Mouse (Mus musculus) olfactory bulb, adult 2 months (tissue): Measurements from ENCODE around the gene Arl6ip4. TPM values are rescaled to one million over a fixed set of nuclear protein-coding genes. Genes with fewer than 3 reads are reported as not detected.

ENCODE experiments used
- H3K27ac ChIP-seq: fragments of 200-500 bp; 2 replicates; pipeline ENCODE4 v1.5.1; 2012; ENCODE audit warnings: low read depth, low read length; ENCODE audit not compliant: insufficient read depth
- H3K4me1 ChIP-seq: fragments of 200-500 bp; 2 replicates; pipeline ENCODE4 v1.6.1; 2012; ENCODE audit warnings: low read length; ENCODE audit not compliant: control insufficient read depth, insufficient read depth
- H3K4me3 ChIP-seq: fragments of 200-500 bp; 2 replicates; pipeline ENCODE4 v1.5.1; 2012; ENCODE audit warnings: mild to moderate bottlenecking, low read depth, low read length, moderate library complexity; ENCODE audit not compliant: insufficient read depth
- CTCF ChIP-seq: fragments of 200-500 bp; IDR thresholded peaks from 2 replicates; pipeline ENCODE4 v1.5.1; 2012; ENCODE audit warnings: low read depth, mild to moderate bottlenecking, low read length, moderate library complexity; ENCODE audit not compliant: insufficient read depth
- POLR2A ChIP-seq: fragments of 200-500 bp; IDR thresholded peaks from 2 replicates; pipeline ENCODE4 v1.6.1; 2012; ENCODE audit warnings: mild to moderate bottlenecking, low read depth, low read length, moderate library complexity; ENCODE audit not compliant: insufficient read depth
- WGBS: fragments of 180-500 bp; shearing (Covaris S2); methylation state at CpG from one replicate; pipeline ENCODE4 v1.1.7; 2018; 5-methylcytosine and 5-hydroxymethylcytosine counted together
- polyA plus RNA-seq: library from polyadenylated mRNA; stranded (reverse); fragments of >200 nt; gene quantifications from 2 replicates; pipeline ENCODE4 v1.2.4, GENCODE M21; 2012; ENCODE audit warnings: low replicate concordance; ENCODE audit not compliant: missing spikeins, insufficient read depth, insufficient read length

Arl6ip4 gene
- polyA plus RNA-seq, 1 experiment = not detected

- no peaks in the 10 kb centered on the region for H3K4me1 ChIP-seq
- TF ChIP-seq CTCF (no peak), POLR2A (no peak)
- no peak overlapping the region for H3K4me3 ChIP-seq
- 88% methylated on average over 3 of the region's 3 CpGs for WGBS
- H3K27ac ChIP-seq = no peak overlapping the region
These were observed 12.9 kb upstream of the Arl6ip4 start for GRCm38 (mm10) chr5:124103020-124103419.

GRCm38 (mm10) chr5:124103552-124103951, 12.3 kb upstream of the Arl6ip4 start:
- no peaks in the 10 kb centered on the region for H3K4me1 ChIP-seq
- TF ChIP-seq CTCF (no peak), POLR2A (no peak)
- no peak overlapping the region for H3K4me3 ChIP-seq
- 96% methylated on average over 9 of the region's 9 CpGs for WGBS
- no peak overlapping the region for H3K27ac ChIP-seq

- Histone ChIP-seq H3K4me1 (peaks cover 28% of the 10 kb centered on the region), H3K27ac (peak overlapping the region; percentile 30; the same call in 1 of the 2 replicates), H3K4me3 (peak overlapping the region; percentile 98)
- TF ChIP-seq POLR2A (no peak), CTCF (peak; percentile 64; the same call in 1 of the 2 replicates)
- WGBS = 14% methylated on average over 17 of the region's 17 CpGs
These were observed 4.7 kb upstream of the Arl6ip4 start for GRCm38 (mm10) chr5:124111077-124111741.

GRCm38 (mm10) chr5:124111742-124112497, 4.0 kb upstream of the Arl6ip4 start, which contains the start of gene Ogfod2:
Gene Ogfod2, plus strand, starts transcription at chr5:124112297.
- Histone ChIP-seq H3K4me1 (peaks cover 33% of the 10 kb centered on the region), H3K27ac (peak within 1 kb of the TSS; percentile 99), H3K4me3 (peak within 1 kb of the TSS; percentile 98)
- TF ChIP-seq POLR2A (peak; percentile 35; the same call in 1 of the 2 replicates), CTCF (no peak)
- WGBS = under 1% methylated on average over 66 of the region's 66 CpGs

DNA sequence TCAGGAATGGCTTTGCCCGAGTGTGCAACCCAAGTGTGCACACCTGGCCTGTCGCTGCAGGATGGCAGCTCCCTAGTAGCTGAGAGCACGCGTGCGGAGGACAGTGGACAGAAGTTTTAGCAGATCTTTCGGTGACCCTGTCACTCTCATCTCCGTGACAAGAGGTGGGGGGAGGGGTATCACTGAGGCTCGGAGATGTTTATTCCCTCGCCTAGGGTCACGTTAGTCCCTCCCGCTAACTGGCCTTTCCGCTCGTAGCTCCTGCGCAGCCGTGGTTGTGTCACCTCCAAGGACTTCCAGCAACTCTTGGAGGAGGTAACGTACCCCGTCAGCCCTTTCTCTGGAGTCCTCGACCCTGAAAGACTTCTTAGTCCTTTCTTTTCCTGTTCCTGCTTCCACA, 3.4 kb upstream of the Arl6ip4 start:
- WGBS = under 1% methylated on average over 18 of the region's 18 CpGs
- TF ChIP-seq CTCF (no peak), POLR2A (no peak)
- peak overlapping the region; percentile 98 for H3K4me3 ChIP-seq
- H3K4me1 ChIP-seq = peaks cover 40% of the 10 kb centered on the region
- peak overlapping the region; percentile 50 for H3K27ac ChIP-seq

DNA sequence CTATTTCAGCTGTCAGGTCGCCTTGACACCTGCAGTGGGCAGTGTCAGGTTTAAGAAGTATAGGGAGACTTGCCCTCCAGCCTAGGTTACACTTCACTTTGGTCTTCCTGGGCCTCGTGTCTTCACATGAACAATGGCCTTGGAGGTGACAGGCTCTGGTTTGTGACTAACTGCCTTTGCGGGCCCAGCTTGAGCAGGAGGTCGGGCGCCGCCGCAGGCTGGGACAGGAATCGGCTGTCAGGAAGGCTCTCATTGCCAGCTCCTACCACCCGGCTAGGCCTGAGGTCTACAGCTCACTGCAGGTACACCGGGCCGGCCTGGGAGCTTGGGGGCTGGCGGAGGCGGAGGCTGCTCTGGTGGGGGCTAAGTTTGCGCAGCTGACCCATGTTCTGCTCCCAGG, 2.9 kb upstream of the Arl6ip4 start:
- WGBS = 15% methylated on average over 14 of the region's 14 CpGs
- Histone ChIP-seq H3K4me3 (peak overlapping the region; percentile 98), H3K4me1 (peaks cover 43% of the 10 kb centered on the region), H3K27ac (peak overlapping the region; percentile 50; the same call in 1 of the 2 replicates)
- TF ChIP-seq POLR2A = no peak
- no peak for TF ChIP-seq CTCF

- WGBS = 91% methylated on average over 24 of the region's 24 CpGs
- H3K4me3 ChIP-seq = no peak overlapping the region
- H3K27ac ChIP-seq = no peak overlapping the region
- peaks cover 51% of the 10 kb centered on the region for H3K4me1 ChIP-seq
- TF ChIP-seq POLR2A (no peak), CTCF (no peak)
These were observed 1.4 kb upstream of the Arl6ip4 start for GRCm38 (mm10) chr5:124114276-124115025.

- H3K4me3 ChIP-seq = peak overlapping the region; percentile 77
- WGBS = 24% methylated on average over 7 of the region's 7 CpGs
- TF ChIP-seq POLR2A = no peak
- no peak for TF ChIP-seq CTCF
- peaks cover 55% of the 10 kb centered on the region for H3K4me1 ChIP-seq
- no peak overlapping the region for H3K27ac ChIP-seq
These were observed 358 bp upstream of the Arl6ip4 start for GRCm38 (mm10) chr5:124115531-124115930.

DNA sequence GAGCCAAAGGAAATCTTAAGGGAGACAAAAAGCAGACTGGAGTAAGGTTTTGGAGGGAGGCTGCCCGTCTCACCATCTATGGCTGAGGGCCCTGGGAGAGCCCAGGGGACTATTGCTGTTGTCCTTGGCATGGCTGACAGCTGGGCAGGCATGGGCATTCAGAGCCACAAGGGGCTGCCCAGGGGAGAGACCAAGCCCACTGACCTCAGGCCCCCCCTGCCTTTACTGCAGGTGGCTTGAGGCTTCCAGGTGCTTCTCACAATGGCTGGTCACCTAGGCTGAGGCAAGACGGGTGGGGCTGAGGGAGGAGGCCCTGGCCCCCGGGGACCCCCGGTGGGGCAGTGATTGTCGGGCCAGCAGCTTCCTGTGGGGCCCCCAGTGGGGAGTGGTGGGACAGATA, 3.3 kb downstream of the Arl6ip4 start:
- H3K27ac ChIP-seq = no peak overlapping the region
- H3K4me1 ChIP-seq = peaks cover 33% of the 10 kb centered on the region
- TF ChIP-seq POLR2A (no peak), CTCF (no peak)
- WGBS = 70% methylated on average over 5 of the region's 5 CpGs
- no peak overlapping the region for H3K4me3 ChIP-seq
